Comparison of ENCODE assay signal across 8 mouse cellular contexts in the genomic region with DNA sequence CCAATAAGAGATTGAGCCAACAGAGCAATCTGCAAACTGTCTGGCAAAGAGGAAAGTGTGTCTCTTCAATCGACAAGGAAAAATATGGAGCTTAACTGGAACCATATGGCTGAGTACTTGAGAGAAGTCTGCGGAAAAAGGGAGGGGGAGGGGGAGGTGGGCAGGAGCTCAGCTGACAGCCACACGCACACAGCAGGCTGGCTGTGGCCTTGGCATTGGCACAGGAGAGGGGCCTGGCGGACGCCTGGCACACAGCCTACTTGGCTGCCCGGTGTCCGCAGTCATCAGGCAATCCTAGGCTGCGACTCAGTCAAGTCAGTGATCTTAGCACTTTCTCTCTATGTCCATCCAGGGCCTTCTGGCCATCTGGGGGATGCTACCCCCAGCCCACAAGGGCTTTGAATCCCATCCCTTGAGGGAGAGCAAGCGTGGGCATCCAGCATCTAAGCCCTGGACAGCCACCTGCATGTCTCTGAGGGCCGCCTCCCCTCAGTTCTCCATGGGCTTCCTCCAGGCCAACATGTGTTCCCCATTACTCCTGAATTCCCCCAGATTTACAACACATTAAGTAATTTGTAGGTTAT.
DNase-seq lines count a peak whose midpoint lies in the region; ATAC-seq and TF ChIP-seq lines count a peak whose summit lies in the region.

No protein-coding gene starts in this region.

- no peak overlapping the region for H3K4me2 ChIP-seq in liver, embryonic 12.5 days

- H3K4me3 ChIP-seq in gastrocnemius, adult 2 months, result peak overlapping the region; percentile 28
- H3K4me3 ChIP-seq in liver, embryonic 12.5 days, result no peak overlapping the region

- H3K4me1 ChIP-seq in liver, embryonic 12.5 days, result 0 out of 2 replicates have a peak, but pooled peaks cover 3% of the 10 kb centered on the region

- peak overlapping the region; percentile 91 for H3K27ac ChIP-seq in gastrocnemius, adult 2 months
- H3K27ac ChIP-seq in liver, embryonic 12.5 days, result no peak overlapping the region

- ATAC-seq in liver, embryonic 12.5 days, result no peak

- H3K36me3 ChIP-seq in liver, embryonic 12.5 days, result no peaks in the 10 kb centered on the region

- intact Hi-C loops in left cerebral cortex, postnatal 25 days (cut with DNase I), result no loop called here
- intact Hi-C loops in gastrocnemius, adult 2 months (cut with DNase I), result no loop called here

- DNase-seq in left cerebral cortex, postnatal 25 days (ENCODE audit: low spot score in 2 of 2), result peak; percentile 18 to 37
- DNase-seq in left cerebral cortex, adult 9 months (ENCODE audit: low spot score in 2 of 2), result no peak
- peak; percentile 97 to 99 for DNase-seq in cerebellum, postnatal 10 days
- peak; percentile 90 for DNase-seq in gastrocnemius, adult 2 months
- peak; percentile 92 for DNase-seq in hindlimb bud, embryonic 11.5 days (ENCODE audit: extremely low spot score, low read depth, low spot score)
- peak; percentile 50 for DNase-seq in lung, postnatal 10 days
- no peak for DNase-seq in spleen, adult 18-20 months

- no peak for TF ChIP-seq CTCF in gastrocnemius, adult 2 months (IDR thresholded peaks at IDR 0.05)

- no peaks in the 10 kb centered on the region for H3K9me3 ChIP-seq in liver, embryonic 12.5 days (replicated peaks)

- 66% methylated on average over 10 of the region's 10 CpGs for WGBS in liver, embryonic 12.5 days (ENCODE audit: insufficient replicate concordance)

- peaks cover 75% of the 10 kb centered on the region for H3K27me3 ChIP-seq in liver, embryonic 12.5 days (replicated peaks)

- no peak overlapping the region for H3K9ac ChIP-seq in liver, embryonic 12.5 days

Comparison
In these comparisons a context has a peak if more than half of its experiments do, and no peak if none do; other contexts are left out.
1. DNase-seq: peak in left cerebral cortex, postnatal 25 days (2 of 2), cerebellum, postnatal 10 days (2 of 2), gastrocnemius, adult 2 months (single experiment), hindlimb bud, embryonic 11.5 days (single experiment) and lung, postnatal 10 days (single experiment); none in left cerebral cortex, adult 9 months (0 of 2) and spleen, adult 18-20 months (0 of 2).